Mouse (Mus musculus) kidney, postnatal 10 days (tissue): Measurements from ENCODE around the gene Rnf19b.

Experiments
- DNase-seq: peaks from one replicate; pipeline ENCODE4 v3.0.0; 2021; ENCODE audit warnings: mixed read lengths

Gene Rnf19b

DNA sequence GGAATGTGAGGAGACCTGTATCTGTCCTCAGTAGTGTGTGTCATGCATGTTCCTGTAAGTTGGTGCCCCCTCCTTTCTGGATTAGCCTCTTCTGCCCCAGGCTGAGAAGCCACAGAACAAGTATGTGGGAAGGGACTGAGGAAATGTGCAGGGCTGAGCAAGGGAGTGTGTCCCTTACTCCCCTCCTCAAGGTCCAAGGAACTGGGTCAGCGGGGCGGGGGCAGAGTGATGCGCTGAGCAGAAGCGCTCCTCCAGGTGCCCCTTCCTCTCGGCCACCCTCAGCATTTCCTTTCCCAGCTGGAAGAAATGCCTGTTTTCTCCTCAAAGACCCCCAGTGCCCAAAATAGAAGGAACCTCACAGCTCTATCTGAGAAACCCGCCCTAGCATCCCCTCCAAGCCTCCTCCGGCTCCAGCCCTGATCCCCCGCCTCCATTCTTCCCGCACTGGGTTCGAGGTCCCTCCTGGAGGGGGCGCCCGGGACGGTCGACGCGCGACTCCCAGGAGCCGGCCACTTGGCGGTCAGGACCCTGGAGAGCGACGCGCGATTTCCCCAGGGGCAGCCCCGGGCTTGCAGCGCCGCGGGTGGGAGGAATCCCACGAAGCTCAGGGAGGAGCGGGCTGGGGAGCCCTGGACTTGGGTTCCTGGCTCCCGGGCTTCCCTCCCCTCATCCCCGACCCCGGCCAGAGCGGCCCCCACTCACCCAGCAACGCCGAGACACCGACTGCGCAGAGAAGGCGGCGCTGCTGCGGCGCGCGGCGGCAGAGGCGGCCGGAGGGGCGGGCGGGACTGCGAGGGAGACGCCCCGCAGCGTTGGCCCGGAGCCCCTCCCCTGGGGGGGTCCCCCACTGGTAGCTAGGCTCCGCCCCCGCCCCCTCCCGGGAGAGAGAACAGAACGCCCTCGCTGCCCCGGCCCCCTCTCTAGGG lies 62.7 kb downstream of the Rnf19b start:
- peak; percentile 89 for DNase-seq

DNA sequence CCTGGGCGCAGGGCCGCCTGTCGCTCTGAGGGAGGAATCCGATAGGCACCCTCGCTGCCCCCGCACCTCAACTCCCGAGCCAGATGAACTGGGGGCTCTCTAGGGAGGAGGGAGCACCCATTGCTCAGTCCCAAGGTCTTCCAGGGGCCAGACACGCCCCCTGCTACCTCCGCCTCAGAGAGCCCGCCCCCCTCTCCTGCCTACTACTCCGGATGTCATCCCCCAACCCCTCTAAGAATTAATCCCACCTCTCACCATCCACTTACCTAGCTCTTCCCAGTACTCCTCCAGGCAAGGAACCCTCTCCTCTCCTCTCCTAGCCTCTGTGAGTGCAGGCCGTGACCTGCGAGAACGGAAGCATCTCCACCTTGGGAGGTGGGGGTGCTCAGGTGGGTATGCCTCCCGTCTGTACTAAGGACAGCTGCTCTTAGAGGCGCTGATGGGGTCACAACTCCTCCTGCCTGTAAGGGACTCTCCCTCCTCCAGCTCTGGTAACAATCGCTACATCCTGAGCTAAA lies 63.6 kb downstream of the Rnf19b start, which contains the start of gene Hpca:
TSS of gene Hpca (minus strand) at position 468 of the 518 bp plus-strand sequence.
- no peak for DNase-seq

DNA sequence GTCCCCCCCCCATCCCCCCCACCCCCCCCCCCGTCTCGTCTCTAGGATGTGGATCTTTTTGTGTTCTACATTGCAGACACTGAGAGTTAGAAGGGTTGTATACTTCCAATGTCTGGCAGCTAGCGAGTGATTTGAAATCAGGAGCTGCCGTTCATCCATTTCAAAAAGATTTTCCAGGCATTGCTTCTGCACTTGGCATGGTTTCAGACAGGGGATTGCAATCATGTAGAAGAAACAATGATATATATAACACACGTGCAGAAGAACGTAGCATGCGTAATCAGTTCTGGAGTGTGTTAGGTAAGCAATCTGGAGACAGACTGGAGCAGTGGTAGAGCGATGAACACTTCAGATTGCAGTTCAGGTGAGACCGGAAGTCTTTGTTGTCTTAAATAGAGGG lies 64.0 kb downstream of the Rnf19b start:
- DNase-seq: no peak

- DNase-seq: no peak
Observed at GRCm38 (mm10) chr4:129122719-129123118, 64.6 kb downstream of the Rnf19b start.

- DNase-seq: no peak
Observed at GRCm38 (mm10) chr4:129124652-129125146, 66.6 kb downstream of the Rnf19b start.

DNA sequence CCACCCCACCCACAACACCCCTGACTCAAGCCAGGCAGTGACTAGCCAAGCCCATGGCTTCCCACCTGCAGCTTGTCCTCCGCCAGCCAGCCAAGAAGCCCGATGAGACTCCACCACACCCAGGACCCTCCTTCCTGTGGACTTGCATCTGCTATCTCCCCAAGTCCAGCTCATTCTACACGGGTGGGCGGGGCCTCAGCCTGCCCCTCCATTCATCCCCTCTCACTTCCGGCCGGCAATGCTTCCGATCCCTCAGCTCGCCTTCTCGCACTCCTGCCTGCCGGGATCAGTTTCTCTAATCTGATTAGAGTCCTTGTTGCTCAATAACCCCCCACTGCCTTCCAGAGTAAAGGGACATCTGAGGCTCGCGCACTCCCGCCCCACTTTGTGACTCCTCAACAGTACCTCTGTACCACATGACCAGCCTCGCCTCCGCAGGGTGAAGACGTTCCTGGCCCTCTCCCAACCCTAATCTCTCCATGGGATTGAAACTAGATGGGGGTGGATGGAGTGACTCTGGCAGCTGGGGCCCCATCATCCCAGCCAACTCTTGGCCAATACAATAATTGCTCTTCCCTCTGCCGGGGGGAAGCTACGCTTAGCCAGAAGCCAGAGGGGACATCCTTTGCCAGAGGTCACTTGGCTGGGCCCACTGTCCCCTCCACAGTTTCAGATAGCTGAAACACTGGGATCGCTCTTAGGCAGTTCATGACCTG lies 67.8 kb downstream of the Rnf19b start:
- peak; percentile 56 for DNase-seq

DNA sequence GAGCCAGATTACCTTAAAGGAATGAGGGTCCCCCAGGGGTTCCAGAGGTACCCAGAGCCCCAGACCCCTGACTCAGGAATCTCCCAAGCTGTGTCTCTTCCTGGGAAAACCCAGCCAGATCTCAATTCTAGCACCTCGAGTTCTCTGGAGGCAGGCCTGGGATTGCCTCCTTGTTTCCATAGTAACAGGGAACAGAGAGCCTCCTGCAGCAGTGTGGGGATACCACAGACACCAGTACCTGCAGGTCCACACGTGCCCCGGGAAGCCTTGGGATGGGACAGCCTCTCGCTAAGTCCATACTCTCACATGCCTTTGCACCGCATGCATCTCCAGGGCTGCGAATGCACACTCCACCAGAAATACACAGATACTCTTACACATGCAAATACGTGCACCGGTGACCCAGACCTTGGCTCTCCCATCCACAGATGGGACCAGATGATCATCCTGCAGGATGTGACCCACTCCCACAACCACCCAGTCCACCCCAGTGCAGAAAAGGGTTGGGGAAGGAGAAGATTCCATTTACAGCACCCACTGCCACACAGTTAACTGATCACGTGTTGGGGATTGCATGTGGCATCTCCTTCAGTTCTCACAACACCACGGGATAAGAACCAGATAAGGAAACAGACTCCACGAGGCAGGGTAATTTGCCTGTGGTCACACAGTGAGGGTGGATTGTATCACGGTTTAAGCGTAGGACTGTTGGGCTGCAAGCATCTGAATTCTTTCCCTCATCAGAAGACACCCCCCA lies 70.7 kb downstream of the Rnf19b start:
- DNase-seq: no peak

DNA sequence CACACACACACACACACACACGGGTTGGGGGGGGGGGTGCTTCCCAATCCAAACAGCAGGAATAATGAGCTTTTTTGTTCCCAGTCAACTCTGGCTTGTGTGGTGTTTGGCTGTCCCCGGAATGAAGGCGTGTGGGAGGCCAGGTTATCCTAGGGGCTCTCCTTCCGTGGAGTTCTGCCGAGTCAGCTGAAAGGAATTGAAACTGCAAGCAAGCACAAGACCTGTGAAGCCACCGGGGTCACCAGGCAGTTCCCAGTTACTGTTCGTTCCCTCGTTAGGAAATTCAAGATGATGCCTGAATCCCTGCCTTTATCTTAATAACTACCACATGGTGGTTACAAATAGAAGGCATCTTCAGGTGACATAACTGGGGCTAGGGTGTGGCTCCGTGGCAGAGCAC lies 71.3 kb downstream of the Rnf19b start:
- DNase-seq: no peak

- peak; percentile 58 for DNase-seq
Observed at GRCm38 (mm10) chr4:129130149-129130548, 72.1 kb downstream of the Rnf19b start.

DNA sequence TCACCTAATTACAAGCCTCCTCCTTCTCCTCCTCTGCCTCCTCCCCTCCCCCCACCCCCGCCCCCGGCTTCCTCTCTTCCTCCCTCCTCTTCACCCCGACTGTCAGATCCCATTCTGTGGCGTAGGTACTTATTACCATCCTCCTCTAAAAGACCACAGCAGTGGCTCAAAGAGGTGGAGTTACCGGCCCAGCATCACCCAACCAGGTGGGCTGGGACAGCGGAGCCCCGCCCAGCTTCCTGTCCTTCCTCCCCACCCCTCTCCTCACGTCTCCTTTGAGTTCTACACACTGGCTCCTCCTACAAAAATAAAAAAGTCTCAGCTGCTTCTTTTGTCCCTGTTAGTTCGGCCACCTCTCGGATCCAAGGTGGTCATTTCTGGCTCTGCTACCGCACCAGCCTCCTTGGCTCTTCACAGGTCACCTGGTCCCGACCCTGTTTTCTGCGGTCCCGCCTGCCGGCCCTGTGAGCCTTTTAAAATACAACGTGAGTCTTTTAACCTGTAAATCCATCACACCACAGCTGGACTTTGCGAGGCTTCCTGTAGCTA lies 72.8 kb downstream of the Rnf19b start:
- DNase-seq: peak; percentile 66

DNA sequence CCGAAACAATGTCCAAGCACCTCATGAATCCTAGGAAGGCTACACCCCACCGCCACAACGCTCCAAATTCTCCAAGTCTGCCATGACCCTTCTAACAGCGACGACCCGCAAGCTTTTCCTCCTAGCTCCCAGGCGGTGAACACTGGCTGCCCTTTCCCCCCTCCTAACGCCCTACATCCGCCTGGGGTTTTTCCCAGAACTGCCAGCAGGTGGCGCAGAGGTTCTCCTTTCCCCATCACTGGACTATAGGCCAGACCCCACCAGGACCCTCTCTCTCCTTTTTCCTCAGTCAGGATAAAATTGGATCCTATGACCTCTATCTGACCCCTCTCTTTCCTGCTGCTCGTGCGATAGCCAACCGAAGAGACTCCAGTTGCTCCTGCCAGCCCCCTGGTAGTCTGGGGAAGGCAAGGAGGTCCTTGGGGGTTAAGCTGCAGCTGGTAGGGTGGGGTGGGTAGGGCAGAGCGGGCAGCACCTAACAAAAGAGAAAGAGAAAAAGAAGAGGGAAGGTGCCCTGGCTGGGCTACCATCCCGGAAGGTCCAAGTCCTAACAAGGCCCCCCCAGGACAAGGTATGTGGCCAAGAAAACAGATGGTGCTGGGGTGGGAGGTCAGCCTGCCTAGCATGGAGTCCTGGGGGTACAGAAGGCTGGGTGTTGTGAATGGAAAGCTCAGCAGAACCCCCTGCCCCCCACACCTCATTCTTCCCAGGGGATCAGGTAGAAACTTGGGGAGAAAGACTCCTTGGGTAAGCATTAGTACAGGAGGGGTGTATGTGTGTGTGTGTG lies 76.9 kb downstream of the Rnf19b start:
- DNase-seq: peak; percentile 90
